Mouse (Mus musculus) T-cell, adult 2 months (primary cell): ENCODE data around the gene Wdr83.
"Not testable (repeated sequence)": the region's sequence is repeated elsewhere in the genome, so short reads cannot be mapped to it uniquely, and the experiment has no call there.

Experiments used
- DNase-seq: peaks from one replicate; pipeline ENCODE4 v3.0.0; 2022; ENCODE audit warnings: low spot score

Wdr83 gene

GRCm38 (mm10) chr8:85081216-85081555, at the start of gene Wdr83:
Gene Wdr83, minus strand, starts transcription at chr8:85081306.
- peak; percentile 60 for DNase-seq

GRCm38 (mm10) chr8:85123691-85124090, 42.6 kb upstream of the Wdr83 start:
- DNase-seq, result no peak

- DNase-seq, result no peak
Measured at GRCm38 (mm10) chr8:85122995-85123394, 41.9 kb upstream of the Wdr83 start, which contains the start of gene Zfp791. Gene Zfp791, minus strand, starts transcription at chr8:85123095.

- DNase-seq, result not testable (repeated sequence)
Measured at GRCm38 (mm10) chr8:85120251-85120650, 39.1 kb upstream of the Wdr83 start.

DNA sequence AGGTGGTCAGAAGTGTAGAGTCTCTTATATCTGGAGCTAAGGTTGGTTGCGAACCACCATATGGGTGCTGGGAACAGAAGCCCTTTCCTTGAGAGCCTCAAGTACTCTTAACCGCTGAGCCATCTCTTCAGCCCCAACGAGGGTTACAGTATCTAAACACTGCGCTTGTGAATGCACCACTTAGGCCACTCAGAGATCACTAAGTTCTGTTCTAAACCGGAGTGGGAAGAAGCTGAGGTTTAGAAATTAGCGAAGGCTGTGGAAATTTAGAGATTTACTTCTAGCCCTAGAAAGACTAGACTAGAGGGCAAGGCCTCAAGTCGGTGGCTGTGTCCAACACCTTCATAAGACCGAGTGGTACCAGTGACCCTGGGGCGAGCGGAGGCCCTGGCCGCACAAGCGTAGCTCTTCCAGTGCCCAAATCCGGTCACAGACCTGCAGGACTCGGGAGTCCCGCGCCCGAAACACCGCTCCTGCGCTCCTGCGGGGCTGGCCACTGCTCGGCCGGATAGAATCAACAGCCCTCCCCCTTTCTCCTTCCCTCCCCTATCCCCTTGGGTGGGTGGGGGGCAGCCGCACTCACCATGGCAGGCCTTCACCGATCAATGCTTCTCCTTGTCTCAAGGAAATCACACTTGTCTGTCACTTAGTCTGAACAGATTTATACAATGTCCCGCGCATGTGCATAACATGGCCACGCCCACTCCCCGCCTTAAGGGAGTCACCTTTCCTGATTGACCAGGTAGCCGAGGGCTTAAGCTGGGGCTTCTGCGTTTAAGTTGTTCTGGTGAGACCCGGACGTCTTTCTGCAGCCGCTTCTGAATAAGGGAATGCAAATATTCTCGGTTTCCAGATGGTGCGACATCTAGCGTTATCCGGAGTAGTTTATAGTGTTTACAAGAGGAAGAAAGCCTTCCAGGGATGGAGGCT, 38.2 kb upstream of the Wdr83 start:
- DNase-seq, result peak; percentile 36

DNA sequence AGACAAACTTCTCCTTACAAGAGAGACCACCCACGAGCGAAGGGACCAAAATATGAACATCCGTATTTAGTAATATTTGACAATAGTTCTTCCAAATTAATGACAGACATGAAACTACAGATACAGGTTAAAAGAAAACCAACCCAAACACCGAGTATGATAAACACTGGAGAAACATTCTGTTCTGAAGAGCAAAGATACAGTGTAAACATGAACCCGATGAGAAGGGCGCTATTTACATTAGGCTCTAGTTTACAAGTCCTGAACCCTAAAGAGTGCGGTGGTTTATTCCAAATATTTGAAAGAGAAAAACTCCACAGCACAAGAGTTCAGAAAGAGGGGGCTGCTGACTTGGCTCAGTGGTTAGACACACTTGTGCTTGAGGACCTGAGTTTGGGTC, 35.9 kb upstream of the Wdr83 start:
- no peak for DNase-seq

DNA sequence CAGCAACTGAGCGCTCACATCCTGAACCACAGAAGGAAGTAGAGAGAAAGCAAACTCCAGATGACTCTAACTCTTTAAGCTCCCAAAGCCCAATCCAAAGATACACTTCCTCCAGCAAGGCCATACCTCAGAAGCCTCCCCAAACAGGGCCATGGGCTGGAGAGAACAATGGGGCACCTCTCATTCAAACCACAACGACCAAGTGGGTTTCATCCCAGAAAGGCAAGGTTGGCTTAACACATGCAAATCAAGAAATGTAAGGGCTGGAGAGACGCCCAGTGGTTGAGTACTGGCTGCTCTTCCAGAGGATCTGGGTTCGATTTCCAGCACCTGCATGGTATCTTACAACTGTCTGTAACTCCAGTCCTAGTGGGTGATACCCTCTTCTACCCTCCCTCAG, 34.4 kb upstream of the Wdr83 start:
- no peak for DNase-seq

GRCm38 (mm10) chr8:85113241-85113640, 32.1 kb upstream of the Wdr83 start:
- DNase-seq, result no peak

DNA sequence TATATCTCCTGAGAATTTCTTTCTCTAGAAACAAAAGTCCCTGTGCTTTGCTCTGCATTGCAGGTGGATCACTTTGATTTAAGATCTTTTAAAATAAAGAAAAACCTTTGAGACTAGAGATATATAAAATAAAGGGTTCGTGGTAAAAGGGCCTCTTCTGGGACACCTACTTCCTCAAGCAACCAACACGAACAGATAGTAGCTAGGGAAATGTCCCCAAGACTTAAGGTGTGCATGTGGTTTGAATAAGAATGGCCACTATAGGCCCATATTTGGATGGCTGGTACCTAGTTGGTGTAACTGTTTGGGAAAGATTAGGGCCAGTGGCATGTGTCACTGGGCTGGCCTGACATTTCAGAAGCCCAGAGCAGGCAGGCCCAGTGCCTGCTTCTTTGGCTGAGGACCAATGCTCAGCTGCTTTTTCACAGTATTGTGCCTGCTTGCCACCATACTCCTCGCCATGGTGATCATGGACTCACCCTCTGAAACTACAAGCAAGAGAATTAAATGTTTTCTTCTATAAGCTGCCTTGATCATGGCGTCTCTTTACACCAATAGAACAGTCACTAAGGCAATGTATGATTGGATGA, 19.1 kb upstream of the Wdr83 start:
- DNase-seq, result no peak

- no peak for DNase-seq
Measured at GRCm38 (mm10) chr8:85096850-85097249, 15.7 kb upstream of the Wdr83 start.

DNA sequence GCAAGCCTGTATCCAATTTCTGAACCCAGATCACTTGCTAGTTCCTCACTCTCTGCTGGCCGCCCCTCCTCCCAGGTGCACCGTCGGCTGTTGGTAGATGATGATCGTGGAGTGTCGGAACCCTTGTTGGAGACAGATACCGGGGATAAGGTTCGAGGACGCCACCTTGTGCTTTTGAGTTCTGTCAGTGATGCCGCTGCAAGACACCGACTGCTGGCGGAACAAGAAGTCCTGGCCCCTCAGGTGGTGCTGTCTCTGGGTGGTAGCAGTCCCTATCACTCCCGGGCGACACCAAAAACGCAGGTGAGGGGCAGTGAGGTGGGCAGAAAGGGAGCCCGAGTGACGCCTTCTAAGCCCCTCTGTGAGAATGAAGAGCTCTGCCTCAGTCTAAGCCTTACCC, 15.1 kb upstream of the Wdr83 start:
- DNase-seq, result no peak

DNA sequence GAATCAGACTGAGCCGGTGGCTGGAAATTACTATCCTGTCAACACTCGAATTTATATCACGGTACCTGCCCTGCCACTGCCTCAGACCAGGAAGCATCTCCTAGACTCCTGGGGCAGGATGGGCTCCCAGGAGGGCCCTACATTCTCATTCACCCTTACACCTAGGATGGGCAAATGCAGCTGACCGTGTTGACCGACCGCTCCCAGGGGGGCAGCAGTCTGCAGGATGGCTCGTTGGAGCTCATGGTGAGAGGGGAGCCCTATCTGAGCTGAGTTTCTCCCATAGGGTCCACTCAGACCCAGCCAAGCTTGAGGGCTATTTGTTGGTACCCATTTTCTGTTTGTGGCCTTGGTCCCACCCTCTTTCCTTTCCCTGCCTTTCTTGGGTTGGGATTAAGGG, 14.5 kb upstream of the Wdr83 start:
- DNase-seq, result no peak

DNA sequence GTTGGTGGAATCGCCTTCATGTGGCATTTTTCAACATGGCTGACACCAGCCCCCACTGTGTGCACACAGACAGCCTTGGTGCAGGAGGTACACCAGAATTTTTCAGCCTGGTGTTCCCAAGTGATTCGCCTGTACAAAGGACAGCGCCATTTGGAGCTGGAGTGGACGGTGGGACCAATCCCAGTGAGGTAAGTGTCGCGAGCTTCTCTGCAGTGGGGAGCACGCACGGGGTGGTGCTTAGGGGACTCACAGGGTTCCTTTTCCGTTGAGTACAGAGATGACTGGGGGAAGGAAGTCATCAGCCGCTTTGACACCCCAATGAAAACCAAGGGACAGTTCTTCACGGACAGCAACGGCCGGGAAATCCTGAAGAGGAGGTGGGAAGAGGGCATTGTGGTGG, 13.9 kb upstream of the Wdr83 start:
- no peak for DNase-seq

GRCm38 (mm10) chr8:85091526-85092090, 10.5 kb upstream of the Wdr83 start:
- no peak for DNase-seq

DNA sequence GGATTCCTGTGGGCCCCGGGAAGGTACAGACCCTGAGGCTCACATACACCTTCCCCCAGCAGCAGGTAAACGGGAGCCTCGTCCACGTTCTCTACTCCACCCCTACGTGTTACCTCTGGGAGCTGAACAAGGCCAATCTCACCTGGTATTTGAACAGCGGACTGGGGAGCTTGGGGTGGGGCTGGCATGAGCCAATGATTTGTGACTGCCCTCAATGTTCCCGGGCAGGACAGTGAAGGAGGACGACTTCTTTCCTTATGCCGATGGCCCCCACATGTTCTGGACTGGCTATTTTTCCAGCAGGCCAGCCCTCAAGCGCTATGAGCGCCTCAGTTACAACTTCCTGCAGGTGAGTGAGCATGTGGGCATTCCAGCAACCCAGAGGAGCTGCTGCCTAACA, 9.8 kb upstream of the Wdr83 start:
- no peak for DNase-seq

DNA sequence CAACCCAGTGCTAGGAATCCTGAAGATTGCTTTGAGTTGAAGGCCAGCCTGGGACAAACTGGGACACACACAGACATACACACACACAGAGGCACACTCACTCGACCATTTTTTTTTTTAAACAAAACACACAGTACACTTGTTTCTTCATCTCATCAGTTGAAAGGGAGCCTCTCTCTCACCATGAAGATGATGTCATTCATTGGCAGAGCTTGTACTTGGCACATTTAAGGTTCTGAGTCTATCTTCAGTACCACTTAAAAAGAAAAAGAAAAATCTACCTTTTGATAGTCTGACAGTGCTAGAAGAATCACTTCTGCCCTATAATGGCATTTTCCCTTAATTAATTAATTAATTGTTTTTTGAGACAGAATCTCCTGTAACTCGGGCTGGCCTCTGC, 7.7 kb upstream of the Wdr83 start:
- DNase-seq, result no peak

- no peak for DNase-seq
Measured at GRCm38 (mm10) chr8:85086238-85086637, 5.1 kb upstream of the Wdr83 start.

DNA sequence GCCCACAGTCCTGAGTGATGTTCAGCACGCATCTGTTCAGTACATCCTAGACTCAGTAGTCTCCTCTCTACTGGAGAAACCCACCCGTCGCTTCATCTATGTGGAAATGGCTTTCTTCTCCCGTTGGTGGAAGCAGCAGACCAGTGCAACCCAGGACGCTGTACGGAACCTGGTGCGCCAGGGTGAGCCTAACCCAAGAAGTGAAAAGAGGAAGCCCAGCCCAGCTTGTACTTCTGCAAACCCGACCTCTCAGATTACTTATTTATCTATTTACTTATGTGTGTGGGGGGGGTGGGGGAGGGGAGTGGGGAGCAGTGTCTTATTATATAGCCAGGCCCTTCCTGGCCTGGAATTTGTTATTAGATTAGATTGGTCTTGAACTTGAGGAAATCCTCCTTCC, 3.5 kb upstream of the Wdr83 start:
- DNase-seq, result no peak

DNA sequence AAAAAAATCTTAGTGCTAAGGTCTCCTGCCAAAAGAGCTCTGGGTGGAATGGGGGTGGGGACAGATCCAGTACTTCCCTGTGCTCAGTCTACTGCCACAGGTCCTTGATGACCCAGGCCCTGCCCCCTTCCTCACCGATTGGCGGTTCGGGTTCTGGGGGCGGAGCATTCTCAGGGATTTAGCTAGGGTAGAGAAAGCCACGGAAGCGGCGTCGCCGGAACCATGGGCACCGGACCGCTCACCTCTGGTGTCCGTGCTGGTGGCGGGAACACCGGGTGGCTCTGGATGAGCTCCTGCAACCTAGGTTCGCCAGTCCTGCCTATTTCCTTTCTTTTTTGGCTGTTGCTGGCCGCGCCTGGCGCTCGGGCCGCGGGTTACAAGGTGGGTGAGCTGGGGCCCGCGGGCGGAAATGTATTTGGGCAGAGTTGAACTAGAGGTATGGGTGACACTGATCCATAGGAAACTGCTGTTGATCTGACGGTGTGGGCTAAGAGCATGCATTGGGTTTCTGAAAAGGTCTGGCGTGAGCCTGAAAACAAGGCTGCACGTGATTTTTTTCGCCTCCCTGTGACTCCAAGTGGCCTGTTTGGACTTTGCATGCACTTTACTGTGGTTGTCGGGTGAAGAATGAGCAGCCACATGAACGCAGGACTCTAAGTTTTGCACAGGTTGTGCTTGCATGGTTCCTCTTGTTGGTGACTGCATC, 2.2 kb upstream of the Wdr83 start, which contains the start of gene Man2b1:
Gene Man2b1, plus strand, starts transcription at position 163 of the 706 bp plus-strand sequence.
- peak; percentile 85 for DNase-seq

DNA sequence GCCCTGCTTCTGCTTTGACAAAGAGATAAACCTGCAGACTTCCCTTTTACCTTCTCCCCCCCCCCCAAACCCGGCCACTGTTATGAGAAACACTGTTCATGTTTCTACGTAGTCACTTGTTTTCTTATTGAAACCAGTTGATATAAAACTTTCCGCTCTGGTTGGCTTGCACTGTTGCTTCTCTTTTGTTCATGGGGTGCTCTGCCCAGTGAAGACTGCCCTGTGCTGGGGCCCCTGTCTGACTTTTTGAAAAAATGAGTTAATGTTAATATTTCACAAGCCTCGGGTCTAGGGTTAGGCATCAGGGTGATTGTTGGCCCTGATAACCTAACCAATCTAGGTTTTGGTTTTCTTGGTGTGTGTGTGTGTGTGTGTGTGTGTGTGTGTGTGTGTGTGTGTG, 1.1 kb upstream of the Wdr83 start:
- DNase-seq, result not testable (repeated sequence)

- DNase-seq, result peak; percentile 59
Measured at GRCm38 (mm10) chr8:85080532-85081215, 432 bp downstream of the Wdr83 start, which contains the start of gene Wdr83os. Gene Wdr83os, plus strand, starts transcription at chr8:85080740.

GRCm38 (mm10) chr8:85080214-85080531, 933 bp downstream of the Wdr83 start:
- no peak for DNase-seq
